Mouse (Mus musculus): ENCODE data around the gene Gnb3. TPM values are rescaled to one million over a fixed set of nuclear protein-coding genes. Genes with fewer than 3 reads are reported as not detected.
"Not testable (repeated sequence)": the region's sequence is repeated elsewhere in the genome, so short reads cannot be mapped to it uniquely, and the experiment has no call there.

The Gnb3 gene
- total and polyA plus RNA-seq, 2 experiments from 2014 or later = 0.66 to 1.1 TPM

DNA sequence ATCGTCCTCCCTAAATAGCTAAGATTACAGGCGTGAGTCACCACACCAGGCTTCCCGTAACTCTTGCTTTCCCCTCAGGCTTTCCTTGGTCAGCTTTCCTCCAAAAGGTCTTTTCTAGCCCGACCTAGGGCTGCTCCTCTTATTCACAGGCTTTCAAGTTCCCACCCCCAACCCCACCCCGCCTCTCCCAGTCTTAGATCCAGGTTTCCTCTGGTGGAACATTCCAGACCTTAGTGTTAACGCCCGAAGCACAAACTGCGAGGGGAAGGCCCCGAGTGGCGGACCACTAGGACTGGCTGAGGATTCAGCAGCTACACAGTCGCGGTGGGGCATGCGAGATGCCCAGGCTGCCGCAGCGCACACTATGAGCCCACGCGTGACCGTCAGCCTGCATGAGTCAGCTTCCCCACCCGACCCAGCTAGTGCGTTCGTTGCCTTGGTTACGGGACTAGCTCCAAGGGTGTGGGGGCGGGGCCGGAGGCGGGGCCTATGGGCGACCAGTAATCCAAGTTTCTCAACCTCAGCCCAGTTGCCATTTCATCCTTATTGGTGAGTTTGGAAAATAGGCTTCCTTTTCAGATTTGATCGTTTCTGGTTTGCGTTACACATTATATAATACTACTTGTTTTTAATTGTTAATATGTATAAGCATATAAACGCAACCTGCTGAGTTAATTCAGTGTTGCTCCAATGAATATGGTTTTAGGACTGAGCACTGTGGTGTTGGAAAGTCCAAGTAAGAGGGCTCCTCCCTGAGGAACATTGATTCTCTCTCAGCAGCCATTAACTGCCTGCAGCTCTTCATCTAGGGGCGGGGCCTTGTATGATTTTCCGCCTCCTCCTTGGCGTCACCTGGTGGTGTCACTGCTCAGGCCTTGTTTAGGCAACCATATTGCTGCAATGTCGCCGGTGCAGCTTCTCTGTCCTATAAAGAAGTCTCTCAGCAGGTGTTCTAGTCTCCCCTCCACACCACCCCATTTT is 34.4 kb downstream of the Gnb3 start:
- peak overlapping the region; percentile 92 for H3K27ac ChIP-seq (ENCODE audit: low read depth, low read length)
- no peaks in the 10 kb centered on the region for H3K27me3 ChIP-seq (ENCODE audit: insufficient read depth, low read length)
- DNase-seq (ENCODE audit: low spot score) = peak; percentile 97
- H3K4me1 ChIP-seq (ENCODE audit: insufficient read depth, low read length) = peaks cover 2% of the 10 kb centered on the region; the same call in 1 of the 2 replicates
- peak overlapping the region; percentile 67 for H3K4me2 ChIP-seq (ENCODE audit: low read depth, low read length, poor library complexity, severe bottlenecking)
- ATAC-seq (ENCODE audit: low FRiP score) = peak; percentile 90
- H3K9me3 ChIP-seq (ENCODE audit: low read length) = no peaks in the 10 kb centered on the region
- no peaks in the 10 kb centered on the region for H3K36me3 ChIP-seq (ENCODE audit: insufficient read depth, low read length)
- TF ChIP-seq CTCF (IDR thresholded peaks at IDR 0.05) = peak; percentile 66
- 2% methylated on average over 34 of the region's 34 CpGs for WGBS
- peak overlapping the region; percentile 40 for H3K4me3 ChIP-seq (ENCODE audit: low read depth, low read length)
- H3K9ac ChIP-seq (replicated peaks; ENCODE audit: low read length, poor library complexity, severe bottlenecking) = peak overlapping the region; percentile 63

DNA sequence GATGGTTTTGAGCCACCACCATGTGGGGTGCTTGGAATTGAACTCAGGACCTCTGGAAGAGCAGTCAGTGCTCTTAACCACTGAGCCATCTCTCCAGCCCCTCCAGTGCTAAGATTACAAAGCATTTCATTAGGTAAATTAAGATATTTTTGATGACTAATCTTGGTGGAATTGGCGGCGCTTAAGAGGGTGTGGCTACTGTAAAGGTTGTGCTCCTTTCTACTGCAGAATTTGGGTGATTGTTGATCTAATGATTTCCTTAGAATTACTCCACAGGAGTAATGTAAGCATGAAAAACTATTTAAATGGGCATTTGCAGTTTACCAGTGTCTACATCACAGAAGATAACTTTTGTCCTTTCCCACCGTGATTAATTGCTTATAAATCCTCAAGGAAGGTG is 35.7 kb downstream of the Gnb3 start:
- no peak for ATAC-seq (ENCODE audit: low FRiP score)
- no peak for DNase-seq (ENCODE audit: low spot score)

DNA sequence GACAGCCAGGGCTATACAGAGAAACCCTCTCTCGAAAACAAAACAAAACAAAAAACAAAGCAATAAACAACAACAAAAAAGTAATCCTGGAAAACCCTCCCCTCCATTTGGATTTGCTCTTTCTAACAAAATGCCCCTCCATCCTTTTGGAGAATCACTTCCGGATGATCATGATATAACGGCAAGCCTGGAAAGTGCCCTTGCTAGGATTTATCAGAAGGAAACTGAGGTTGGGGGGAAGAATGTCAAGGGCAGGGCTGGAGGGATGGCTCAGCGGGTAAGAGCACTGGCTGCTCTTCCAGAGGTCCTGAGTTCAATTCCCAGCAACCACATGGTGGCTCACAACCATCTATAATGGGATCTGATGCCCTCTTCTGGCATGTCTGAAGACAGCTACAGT is 36.4 kb downstream of the Gnb3 start:
- not testable (repeated sequence) for H3K4me1 ChIP-seq (ENCODE audit: insufficient read depth, low read length); H3K9me3 ChIP-seq (ENCODE audit: low read length); DNase-seq (ENCODE audit: low spot score); H3K27me3 ChIP-seq (ENCODE audit: insufficient read depth, low read length); H3K9ac ChIP-seq (replicated peaks; ENCODE audit: low read length, poor library complexity, severe bottlenecking); H3K27ac ChIP-seq (ENCODE audit: low read depth, low read length); H3K4me2 ChIP-seq (ENCODE audit: low read depth, low read length, poor library complexity, severe bottlenecking); H3K36me3 ChIP-seq (ENCODE audit: insufficient read depth, low read length); H3K4me3 ChIP-seq (ENCODE audit: low read depth, low read length); ATAC-seq (ENCODE audit: low FRiP score)
- WGBS = 98% methylated on average over 4 of the region's 4 CpGs

More for the DNA sequence above, 35.7 kb downstream of the Gnb3 start:
- no peak for TF ChIP-seq CTCF (IDR thresholded peaks at IDR 0.05)
- Histone ChIP-seq H3K4me1 (ENCODE audit: insufficient read depth, low read length) (no peaks in the 10 kb centered on the region), H3K27me3 (ENCODE audit: insufficient read depth, low read length) (no peaks in the 10 kb centered on the region), H3K9ac (replicated peaks; ENCODE audit: low read length, poor library complexity, severe bottlenecking) (no peak overlapping the region), H3K9me3 (ENCODE audit: low read length) (no peaks in the 10 kb centered on the region), H3K27ac (ENCODE audit: low read depth, low read length) (no peak overlapping the region), H3K4me3 (ENCODE audit: low read depth, low read length) (no peak overlapping the region), H3K36me3 (ENCODE audit: insufficient read depth, low read length) (no peaks in the 10 kb centered on the region), H3K4me2 (ENCODE audit: low read depth, low read length, poor library complexity, severe bottlenecking) (no peak overlapping the region)
- 92% methylated on average over 3 of the region's 3 CpGs for WGBS

DNA sequence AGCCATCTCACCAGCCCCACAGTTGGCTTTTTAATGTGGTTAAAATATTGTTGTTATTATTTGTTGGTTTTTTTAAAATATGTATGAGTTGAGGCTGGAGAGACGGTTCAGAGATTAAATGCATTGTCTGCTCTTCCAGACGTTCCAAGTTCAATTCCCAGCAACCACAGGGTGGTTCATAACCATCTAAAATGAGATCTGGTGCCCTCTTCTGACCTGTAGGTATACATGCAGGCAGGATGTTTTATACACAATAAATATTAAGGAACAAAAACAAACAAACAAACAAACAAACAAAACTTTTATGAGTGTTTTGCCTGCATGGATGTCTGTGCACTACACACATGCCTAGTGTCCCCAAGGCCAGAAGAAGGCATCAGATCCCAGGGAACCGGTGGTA is 37.0 kb downstream of the Gnb3 start:
- DNase-seq (ENCODE audit: low spot score) (no peak), ATAC-seq (ENCODE audit: low FRiP score) (no peak)
- TF ChIP-seq CTCF (IDR thresholded peaks at IDR 0.05) = no peak
- Histone ChIP-seq H3K4me3 (ENCODE audit: low read depth, low read length) (no peak overlapping the region), H3K4me1 (ENCODE audit: insufficient read depth, low read length) (no peaks in the 10 kb centered on the region), H3K9me3 (ENCODE audit: low read length) (no peaks in the 10 kb centered on the region), H3K36me3 (ENCODE audit: insufficient read depth, low read length) (no peaks in the 10 kb centered on the region), H3K4me2 (ENCODE audit: low read depth, low read length, poor library complexity, severe bottlenecking) (no peak overlapping the region), H3K9ac (replicated peaks; ENCODE audit: low read length, poor library complexity, severe bottlenecking) (no peak overlapping the region), H3K27ac (ENCODE audit: low read depth, low read length) (no peak overlapping the region), H3K27me3 (ENCODE audit: insufficient read depth, low read length) (no peaks in the 10 kb centered on the region)
- WGBS = 76% methylated on average over 3 of the region's 3 CpGs

DNA sequence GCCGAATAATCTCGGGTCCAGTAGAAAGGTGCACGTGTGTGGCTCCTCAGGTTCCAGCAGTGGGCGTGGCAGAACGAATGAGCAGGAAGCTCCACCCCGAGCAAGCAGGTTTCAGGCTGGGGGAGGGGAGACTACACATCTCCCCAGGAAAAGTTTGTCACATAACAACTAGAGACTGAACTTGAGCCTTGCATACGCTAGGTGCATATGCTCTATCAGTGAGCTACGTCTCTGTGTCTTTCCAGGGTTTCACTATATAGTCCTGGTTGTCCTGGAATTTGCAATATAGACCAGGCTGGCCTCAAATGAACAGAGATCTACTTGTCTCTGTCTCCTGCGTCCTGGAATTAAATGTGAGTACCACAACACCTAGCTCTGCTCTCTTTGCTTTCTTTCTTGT is 37.7 kb downstream of the Gnb3 start:
- H3K27ac ChIP-seq (ENCODE audit: low read depth, low read length); H3K9ac ChIP-seq (replicated peaks; ENCODE audit: low read length, poor library complexity, severe bottlenecking); H3K4me3 ChIP-seq (ENCODE audit: low read depth, low read length); H3K27me3 ChIP-seq (ENCODE audit: insufficient read depth, low read length); H3K4me1 ChIP-seq (ENCODE audit: insufficient read depth, low read length); ATAC-seq (ENCODE audit: low FRiP score); H3K36me3 ChIP-seq (ENCODE audit: insufficient read depth, low read length); H3K9me3 ChIP-seq (ENCODE audit: low read length); H3K4me2 ChIP-seq (ENCODE audit: low read depth, low read length, poor library complexity, severe bottlenecking); DNase-seq (ENCODE audit: low spot score): not testable (repeated sequence)
- 28% methylated on average over 4 of the region's 9 CpGs for WGBS

DNA sequence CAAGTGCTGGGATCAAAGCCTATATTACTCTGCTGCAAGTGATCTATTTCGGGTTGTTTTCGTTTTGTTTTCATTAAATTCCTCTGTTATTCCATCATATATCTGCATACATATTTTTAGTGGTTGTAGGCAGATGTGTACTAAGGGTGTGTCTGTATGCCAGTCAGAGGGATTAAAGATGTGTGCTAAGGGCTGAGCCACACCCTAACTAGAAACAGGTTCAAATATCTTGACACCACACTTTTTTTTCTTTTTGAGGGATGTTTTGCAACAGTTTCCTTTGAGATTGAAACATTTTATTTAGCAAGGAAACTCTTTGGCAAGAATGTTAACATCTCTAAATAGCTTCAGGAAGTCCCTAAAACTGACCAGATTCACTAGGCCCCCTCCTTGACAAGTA is 43.9 kb downstream of the Gnb3 start:
- TF ChIP-seq CTCF (IDR thresholded peaks at IDR 0.05) = no peak
- ATAC-seq (ENCODE audit: low FRiP score) (no peak), DNase-seq (ENCODE audit: low spot score) (no peak)
- WGBS = 86% methylated on average over 2 of the region's 2 CpGs
- Histone ChIP-seq H3K4me1 (ENCODE audit: insufficient read depth, low read length) (no peaks in the 10 kb centered on the region), H3K4me3 (ENCODE audit: low read depth, low read length) (no peak overlapping the region), H3K9ac (replicated peaks; ENCODE audit: low read length, poor library complexity, severe bottlenecking) (no peak overlapping the region), H3K9me3 (ENCODE audit: low read length) (no peaks in the 10 kb centered on the region), H3K36me3 (ENCODE audit: insufficient read depth, low read length) (no peaks in the 10 kb centered on the region), H3K4me2 (ENCODE audit: low read depth, low read length, poor library complexity, severe bottlenecking) (no peak overlapping the region), H3K27me3 (ENCODE audit: insufficient read depth, low read length) (no peaks in the 10 kb centered on the region), H3K27ac (ENCODE audit: low read depth, low read length) (no peak overlapping the region)
